Mouse (Mus musculus) urinary bladder, postnatal 4 days (tissue): ENCODE measurements around the gene Zfp324.

ENCODE experiments used
- DNase-seq, 2 experiments: peaks; one replicate each; pipeline ENCODE4 v3.0.0; 2021 to 2022; ENCODE audit warnings: low spot score in 2 of 2

The Zfp324 gene

DNA sequence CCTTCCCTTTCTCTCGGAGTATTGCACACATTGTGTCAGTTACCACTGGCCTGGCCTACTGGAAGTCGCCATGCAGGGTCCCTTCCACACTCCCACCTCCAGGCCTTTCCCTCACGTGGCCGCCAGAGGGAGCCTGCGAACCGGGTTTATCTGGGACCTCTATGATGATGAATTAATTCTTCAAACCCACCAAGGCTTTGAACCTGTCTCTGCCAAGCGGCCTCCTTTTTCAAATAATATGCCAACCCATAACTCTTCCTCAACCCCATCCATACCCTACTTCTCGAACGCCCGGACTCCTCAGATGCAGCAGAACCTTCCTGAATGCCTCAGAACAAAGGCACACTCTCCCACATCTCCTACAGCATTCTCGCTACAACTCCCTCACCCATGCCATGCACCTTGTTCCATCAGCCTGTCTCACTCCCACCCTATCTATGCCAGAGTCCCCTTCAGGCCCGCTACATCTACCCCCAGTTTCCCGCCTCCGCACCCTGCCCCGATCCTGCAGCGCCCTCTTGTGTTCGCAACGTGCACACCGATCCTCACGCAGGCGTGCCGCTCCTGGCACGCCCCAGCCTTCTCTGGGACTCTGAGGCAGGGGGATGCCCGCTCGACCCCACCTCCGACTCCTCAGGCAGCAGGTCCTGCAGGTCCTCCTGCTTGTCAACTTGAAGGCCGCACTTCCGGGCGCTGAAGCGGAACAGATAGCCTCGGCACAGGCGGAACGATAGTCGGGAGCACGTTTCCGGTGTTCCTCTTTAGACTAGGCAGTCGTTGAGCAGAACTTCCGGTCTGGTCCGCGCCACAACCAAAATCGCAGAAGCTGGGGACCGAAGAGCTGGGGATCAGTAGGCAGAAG, 43.7 kb downstream of the Zfp324 start:
- DNase-seq = peak; percentile 91 to 92

DNA sequence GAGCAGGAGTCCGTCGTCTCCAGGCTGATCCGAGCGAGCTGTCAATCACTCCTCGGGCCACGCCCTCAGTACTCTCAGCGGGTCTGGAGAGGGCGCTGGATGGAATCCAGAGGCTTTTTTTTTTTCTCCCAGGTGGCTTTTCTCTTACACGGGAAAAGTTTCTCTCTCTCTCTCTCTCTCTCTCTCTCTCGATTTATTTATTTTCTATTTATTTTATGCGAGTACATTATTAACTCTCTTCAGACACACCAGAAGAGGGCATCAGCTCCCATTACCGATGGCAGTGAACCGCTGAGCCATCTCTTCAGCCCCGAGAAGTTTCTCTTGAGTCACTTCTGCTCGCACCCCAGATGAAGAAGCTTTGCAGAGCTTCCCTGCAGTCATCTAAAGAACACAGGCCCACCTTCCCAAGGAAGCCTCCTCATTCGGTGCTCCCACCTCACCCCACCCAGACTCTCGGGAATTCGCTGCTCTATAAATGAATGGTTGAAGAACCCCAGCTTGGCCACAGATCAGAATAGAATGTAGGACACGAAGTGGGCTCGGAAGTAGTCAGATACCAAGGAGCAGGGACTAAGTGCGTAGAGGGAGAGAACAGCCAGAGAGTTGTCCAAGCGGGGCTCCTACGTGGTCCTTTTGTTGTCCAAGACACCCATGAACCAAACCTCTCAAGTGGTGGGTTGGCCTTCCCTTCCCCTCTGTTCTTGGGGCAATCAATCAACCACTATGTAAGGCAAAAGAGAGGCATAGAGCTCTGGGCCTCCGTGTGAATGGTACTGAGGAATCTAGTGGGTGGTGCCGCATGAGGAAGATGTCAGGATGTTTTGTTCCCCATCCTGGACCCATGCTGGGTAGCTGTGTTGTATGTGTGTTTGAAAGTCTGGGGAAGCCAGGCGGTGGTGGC, 44.6 kb downstream of the Zfp324 start, which contains the start of gene Zbtb45:
TSS of gene Zbtb45 (minus strand) at position 30 of the 904 bp plus-strand sequence.
- DNase-seq = no peak

DNA sequence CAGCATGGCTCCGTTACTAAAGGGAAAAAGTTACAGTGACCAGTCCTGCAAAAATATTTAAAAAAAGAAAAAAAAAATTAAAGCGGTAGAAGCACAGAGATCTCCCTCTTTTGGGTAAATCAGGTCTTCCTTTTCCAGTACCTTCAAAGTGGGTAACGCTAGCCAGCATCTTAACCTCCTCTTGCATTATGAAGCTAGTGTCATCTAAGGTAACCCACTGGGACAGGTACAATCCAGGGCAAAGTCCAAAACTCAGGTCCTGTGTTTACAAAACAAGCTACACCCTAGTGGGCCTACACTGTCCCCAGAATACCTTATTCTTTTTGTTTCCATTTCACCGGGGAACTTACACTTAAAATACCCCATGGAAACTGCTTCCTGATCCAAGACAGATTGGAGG, 48.0 kb downstream of the Zfp324 start:
- no peak for DNase-seq

DNA sequence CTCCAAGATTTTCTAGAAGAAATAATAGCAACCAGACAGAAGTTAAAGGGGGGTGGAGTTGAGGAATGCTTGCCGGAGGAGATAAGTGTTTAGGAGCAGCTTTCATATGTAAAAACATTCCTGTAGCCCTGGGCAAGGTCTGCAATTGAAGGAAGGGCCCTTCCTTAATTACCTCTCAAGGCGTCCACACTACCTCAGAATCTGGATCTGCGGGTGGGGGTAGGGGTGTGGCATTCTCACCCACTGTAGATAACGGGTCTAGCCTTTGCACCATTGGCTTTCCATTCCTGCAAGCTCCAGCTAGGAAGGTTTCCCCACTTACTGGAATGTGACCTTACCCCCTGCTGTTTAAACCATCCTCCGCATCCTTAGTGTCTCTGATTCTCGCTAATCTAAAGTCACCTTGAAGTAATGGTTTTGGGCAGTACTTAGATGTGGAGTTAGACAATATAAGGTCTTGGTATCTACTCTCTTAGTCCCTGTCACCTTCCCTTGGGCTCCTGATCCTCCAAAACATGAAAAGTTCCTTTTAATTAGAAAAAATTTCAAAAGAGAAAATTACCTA, 48.7 kb downstream of the Zfp324 start:
- no peak for DNase-seq

DNA sequence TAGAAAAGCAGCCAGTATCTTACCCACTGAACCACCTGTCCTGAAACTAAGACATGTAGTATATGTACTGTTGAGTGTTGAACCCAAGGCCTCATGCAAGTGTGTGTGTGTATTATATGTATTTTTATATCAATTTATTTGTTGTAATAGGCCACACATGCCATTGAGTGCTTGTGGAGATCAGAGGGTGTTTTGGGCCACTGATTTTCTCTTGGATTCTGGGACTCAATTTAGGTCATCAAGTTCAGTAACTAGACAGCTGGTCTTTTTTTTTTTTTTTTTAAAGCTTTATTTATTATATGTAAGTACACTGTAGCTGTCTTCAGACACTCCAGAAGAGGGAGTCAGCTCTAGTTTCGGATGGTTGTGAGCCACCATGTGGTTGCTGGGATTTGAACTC, 49.6 kb downstream of the Zfp324 start:
- DNase-seq = no peak

DNA sequence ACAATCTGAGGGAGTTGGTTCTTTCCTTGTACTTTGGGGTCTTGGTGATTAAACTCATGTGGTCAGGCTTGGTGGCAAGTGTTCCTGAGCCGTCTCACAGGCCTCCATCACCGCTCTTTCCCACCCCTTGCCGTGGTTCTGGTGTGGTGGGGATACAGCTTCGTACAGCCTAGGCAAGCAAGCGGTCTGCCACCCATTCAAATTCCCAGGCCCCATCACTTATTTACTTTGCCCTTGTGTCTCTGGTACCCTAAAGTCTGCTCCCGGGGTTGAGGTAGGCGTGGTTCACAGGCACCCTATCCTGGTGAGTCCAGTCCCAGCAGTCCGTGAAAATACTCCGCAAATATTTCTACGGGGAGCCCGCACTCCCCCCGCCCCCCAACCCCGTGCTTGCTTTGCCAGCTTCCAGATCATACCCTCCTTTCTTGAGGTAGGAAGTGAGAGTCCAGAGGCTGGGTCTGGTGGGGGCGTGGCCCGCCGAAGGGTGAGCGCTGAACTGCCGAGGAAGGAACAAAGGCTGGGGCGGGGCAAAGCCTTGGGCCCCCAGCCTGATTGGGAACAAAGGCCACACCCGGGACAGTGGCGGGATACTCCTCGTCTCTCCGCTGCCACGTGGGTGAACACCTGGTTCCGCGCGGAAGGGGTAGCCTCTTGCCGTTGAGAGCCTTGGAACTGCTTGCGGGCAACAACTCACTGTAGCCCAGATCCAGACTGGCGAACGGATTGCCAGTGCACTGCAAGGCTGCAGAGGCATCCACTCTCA, 57.3 kb downstream of the Zfp324 start:
- DNase-seq = peak; percentile 77 to 79
